Mouse (Mus musculus) adrenal gland (tissue): ENCODE results near the gene Ctcf.

Experiments
- intact Hi-C: fragments of 180-260 bp; cut with DNase I; formaldehyde crosslinking; loops from one replicate; pipeline ENCODE4 v1.15.1; 2025
- microRNA-seq, 2 experiments: library from miRNA; unstranded; fragments of <30 nt; microRNA quantifications; one replicate each; pipeline ENCODE4; 2019

Gene Ctcf

GRCm38 (mm10) chr8:105727397-105728124, 91.2 kb downstream of the Ctcf start:
- intact Hi-C loops = no loop called here

- intact Hi-C loops = no loop called here
Measured at GRCm38 (mm10) chr8:105732186-105732585, 95.8 kb downstream of the Ctcf start.

Small RNAs within 50 kb of the gene (microRNA-seq; reads per million reads assigned to microRNA genes)
- gene Mir1966 = 0 to 0.12 reads per million in 2 experiments
